1 mouse cellular context compared by ENCODE assay signal in the genomic region with DNA sequence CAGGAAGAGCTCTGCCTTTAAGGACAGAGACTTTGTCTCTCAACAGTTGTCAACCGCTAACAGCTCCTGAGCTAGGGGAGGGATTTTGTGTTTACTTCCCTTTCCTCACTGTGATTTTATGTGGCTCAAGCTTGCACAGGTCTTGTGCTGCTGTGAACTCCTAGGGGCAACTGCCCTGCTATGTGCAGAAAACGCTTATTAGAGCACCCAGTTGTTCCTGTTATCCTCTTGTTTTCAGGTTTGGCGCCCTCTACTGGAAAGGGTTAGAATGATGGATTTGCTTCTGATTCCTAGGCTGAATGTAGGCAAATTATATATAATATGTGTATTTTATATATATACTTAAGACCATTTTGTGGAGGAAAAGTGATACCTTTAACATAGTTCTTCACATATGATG.
TF ChIP-seq lines count a peak whose summit lies in the region.

No protein-coding gene starts in this region.

TF ChIP-seq in CH12.LX, 34 proteins besides CTCF, POLR2A, EP300 and RAD21:
- no peak for TF ChIP-seq BHLHE40 (IDR thresholded peaks at IDR 0.05; ENCODE audit: low read depth, low read length)
- TF ChIP-seq SMC3 (IDR thresholded peaks at IDR 0.05; ENCODE audit: low read depth, low read length) = peak; percentile 78
- no peak for TF ChIP-seq ETS1 (conservative IDR thresholded peaks at IDR 0.05; ENCODE audit: low read depth, low read length)
- no peak for TF ChIP-seq UBTF (IDR thresholded peaks at IDR 0.05; ENCODE audit: low read depth, low read length)
- no peak for TF ChIP-seq MAZ (IDR thresholded peaks at IDR 0.05; ENCODE audit: low read depth, low read length)
- no peak for TF ChIP-seq CHD2 (IDR thresholded peaks at IDR 0.05; ENCODE audit: low read length)
TF ChIP-seq in CH12.LX: peak in this region for 1.
